Mouse (Mus musculus): ENCODE results near the gene Eif4a2.

Gene Eif4a2

DNA sequence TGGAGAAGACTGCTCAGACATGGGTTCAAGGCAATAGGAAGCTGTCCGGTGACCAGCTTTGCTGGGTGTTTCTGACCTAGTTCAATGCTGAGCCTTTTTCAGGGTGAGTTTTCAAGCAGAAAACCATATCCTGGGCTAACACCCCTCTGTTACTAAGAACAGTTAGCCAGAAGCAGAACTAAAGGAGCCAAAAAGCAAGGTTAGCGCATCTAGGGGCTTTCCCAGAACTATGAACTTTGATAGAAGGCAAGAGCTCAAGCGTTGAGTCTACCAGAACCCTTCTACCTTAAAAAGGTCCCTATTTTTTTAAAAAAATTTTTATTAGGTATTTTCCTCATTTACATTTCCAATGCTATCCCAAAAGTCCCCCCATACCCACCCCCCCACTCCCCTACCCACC, 33.7 kb downstream of the Eif4a2 start:
- no peak for DNase-seq (ENCODE audit: low read depth, low spot score)

DNA sequence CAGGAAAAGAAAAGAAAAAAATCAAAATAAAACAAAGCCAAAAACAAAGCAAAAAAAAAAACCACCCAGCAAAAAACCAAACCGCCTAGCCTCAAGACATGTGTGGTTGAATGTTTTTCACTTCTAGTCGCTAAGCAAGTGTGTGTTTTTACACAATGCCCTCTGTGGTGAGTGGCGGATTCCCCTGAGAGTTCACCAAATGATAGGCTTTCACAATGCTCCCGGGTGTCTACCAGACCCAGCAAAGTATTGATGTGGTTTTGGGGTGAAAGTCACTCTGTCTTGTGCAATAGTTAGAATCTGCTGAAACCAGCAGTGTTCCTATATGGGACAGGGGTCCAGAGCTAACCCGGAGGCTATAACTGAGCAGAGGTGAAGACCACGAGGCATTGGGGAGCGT, 37.1 kb downstream of the Eif4a2 start:
- DNase-seq (ENCODE audit: low read depth, low spot score): no peak

DNA sequence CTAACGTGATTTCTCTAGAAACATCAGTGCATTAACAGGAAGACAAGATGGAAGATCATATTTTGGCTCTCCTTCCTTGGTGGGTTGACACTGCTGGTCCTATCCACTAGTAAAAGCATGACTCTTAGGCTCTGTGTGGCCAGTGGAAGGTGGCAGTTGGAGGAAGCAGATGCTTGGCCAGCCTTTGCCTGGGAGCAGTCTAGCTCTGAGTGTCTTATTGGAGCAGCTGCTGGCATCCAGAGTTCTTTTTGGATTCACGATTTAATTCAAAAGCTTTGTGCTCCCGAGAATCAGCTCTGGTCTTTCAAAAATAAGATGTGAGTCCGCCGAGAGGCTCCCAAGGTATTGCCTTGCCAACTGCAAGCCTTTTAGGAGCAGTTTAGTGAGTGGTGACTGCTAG, 38.0 kb downstream of the Eif4a2 start:
- DNase-seq (ENCODE audit: low read depth, low spot score): no peak

DNA sequence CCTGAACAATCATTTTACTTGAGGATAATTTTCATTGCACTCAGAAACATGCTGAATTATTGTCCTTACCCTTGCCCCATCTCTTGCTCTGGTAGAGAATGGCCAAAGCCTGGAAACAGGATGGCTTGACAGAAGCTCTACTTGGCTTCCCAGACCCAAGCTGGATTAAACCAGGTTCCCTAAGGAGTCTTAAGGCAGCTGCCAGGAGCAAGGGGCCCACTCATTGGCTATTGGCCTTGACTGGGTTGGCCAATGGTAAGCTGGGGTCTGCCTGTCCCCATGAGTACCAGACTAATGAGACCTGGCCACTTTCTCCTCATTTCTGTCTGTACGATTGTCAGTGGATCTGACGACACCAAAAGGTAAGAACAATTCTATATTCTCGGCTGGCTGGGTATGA, 39.0 kb downstream of the Eif4a2 start, which contains the start of gene Adipoq:
Gene Adipoq (plus strand): TSS at position 257 of the 400 bp plus-strand sequence.
- no peak for DNase-seq (ENCODE audit: low read depth, low spot score)

DNA sequence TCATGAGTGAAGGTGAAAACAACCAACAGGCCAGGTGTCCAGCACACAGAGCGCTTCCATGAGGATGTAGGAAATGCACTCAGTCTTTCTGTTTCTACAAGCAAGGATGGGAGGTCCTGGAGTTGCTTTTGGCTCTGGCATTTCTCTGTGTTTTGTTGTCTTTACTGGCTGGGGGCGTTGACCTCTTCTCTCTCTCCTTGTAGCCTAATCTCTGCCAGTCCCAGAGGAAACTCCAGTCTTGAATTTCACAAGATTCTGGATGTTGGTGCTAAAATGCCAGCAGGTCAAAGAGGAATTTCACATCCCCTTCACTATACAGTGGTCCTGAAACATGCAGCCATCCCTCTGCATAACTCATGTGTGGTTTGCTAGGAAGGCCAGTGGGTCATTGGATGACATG, 41.7 kb downstream of the Eif4a2 start:
- no peak for DNase-seq (ENCODE audit: low read depth, low spot score)

DNA sequence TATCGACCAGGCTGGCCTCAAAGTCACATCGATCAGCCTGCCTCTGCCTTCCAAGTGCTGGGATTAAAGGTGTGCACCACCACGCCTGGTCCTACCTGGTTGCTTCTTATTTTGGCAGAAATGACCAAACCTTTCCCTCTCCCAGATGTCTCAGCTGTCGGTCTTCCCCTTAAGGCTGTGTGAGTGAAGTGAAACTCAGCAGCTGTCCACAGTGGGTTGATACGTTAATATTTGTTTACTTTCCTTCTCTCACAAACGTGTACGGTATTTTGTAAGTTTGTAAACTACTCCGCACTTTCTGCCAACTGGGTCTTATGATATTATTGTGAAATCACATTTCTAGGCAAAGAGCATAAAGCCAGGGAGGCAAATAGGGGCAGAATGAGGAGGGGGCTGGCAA, 42.2 kb downstream of the Eif4a2 start:
- DNase-seq (ENCODE audit: low read depth, low spot score): no peak

DNA sequence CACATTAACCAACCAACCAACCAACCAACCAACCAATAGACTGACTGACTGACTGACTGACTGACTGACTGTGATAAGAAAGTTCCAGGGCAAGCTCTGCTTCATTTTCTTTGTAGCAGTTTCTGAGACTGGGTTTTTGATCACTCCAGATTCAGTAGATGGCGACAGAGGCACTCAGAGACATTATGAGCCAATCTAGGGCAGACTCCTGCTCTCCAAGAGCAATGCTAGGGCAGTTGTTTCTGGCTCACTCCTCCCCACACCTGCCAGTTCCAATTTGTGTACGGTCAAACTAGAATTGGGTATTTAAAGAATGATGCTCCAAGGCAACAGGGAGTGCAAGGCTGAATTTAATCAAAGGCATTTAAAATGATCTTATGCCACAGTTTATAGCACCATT, 44.2 kb downstream of the Eif4a2 start:
- no peak for DNase-seq (ENCODE audit: low read depth, low spot score)

DNA sequence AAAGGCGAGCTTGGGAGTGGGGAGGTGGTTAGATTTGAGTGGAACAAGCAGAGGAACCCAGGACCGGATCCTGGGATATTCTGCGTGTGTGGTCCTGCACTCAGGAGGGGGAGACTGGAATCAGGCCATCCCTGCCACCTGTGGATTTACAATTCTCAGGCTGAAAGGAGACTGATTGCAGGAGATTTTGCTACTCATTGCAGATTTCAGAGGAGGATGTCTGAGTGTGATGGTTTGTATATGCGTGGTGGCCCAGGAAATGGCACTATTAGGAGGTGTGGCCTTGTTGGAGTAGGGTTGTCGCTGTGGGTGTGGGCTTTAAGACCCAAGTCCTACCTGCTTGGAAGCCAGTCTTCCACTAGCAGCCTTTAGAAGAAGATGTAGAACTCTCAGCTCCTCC, 47.0 kb downstream of the Eif4a2 start:
- no peak for DNase-seq (ENCODE audit: low read depth, low spot score)

DNA sequence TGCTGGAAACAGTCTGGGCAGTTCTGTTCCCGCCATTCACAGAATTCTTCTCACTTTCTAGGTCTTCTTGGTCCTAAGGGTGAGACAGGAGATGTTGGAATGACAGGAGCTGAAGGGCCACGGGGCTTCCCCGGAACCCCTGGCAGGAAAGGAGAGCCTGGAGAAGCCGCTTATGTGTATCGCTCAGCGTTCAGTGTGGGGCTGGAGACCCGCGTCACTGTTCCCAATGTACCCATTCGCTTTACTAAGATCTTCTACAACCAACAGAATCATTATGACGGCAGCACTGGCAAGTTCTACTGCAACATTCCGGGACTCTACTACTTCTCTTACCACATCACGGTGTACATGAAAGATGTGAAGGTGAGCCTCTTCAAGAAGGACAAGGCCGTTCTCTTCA, 49.8 kb downstream of the Eif4a2 start:
- no peak for DNase-seq (ENCODE audit: low read depth, low spot score)

DNA sequence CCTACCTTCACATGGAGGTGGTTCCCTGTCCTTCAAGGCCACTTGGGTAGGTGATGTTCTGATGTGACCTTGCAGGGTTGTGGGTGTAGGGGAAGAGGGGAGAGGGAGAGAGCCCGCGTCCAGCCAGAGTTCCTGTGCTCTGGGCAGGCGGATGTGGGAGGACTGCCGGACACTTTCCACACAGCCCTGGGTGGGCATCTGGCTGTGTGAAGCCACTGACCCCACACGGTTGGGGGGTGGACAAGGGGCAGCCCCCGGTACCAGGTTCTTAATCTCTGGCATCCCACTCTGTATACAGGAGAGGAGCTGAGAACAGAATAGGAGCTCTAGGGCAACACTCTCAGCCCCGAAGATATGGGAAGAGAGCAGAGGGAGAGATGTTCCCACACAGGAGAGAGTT, 51.0 kb downstream of the Eif4a2 start:
- no peak for DNase-seq (ENCODE audit: low read depth, low spot score)

DNA sequence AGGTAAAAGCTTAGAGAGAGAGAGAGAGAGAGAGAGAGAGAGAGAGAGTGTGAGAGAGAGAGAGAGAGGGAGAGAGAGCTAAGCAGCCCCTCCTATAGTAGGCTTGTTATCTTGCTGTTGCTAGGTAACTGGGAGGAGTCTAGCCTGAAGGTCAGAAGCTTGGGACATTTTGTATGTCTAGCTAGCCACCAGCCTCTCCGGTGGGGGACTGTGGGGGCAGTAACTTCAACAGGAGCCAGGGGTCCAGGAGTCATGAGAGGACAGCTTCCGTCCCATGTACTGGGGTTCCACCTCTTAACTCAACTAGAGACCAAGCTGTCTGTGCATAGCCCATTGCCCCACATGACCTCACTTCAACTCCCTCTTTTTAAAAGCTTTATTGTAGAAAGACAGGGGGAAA, 51.7 kb downstream of the Eif4a2 start:
- no peak for DNase-seq (ENCODE audit: low read depth, low spot score)

DNA sequence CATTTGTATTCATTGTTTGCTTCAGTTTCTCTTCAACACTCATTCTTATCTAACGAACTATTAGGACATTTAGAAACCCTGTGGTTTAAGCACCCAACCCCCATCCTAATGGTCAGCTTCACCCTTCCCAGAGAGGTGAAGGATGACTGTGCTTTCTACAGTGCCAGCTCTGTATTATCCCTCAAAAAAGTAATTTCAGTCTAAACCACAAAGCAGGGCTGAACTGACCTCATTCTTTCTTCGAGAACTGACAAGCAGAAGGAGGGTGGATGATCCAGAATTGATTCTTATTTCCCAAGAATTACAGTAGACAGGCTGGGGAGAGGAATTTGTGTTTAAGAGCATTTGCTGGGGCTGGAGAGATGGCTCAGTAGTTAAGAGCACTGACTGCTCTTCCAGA, 52.5 kb downstream of the Eif4a2 start:
- no peak for DNase-seq (ENCODE audit: low read depth, low spot score)

DNA sequence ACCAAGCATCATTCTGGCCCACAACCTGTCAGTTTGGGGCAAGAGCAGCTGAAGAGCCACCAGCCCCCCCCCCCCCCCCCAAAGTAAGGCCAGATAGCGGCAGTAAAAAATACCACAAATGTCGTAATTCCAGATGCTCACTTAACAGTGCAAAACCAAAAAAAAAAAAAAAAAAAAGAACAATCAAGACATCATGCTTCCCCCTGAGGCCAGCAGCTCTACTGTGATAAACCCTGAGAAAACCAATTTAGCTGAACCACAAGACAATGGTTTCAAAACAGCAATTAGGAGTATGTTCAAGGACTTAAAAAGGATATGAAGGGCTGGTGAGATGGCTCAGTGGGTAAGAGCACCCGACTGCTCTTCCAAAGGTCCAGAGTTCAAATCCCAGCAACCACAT, 54.9 kb downstream of the Eif4a2 start:
- no peak for DNase-seq (ENCODE audit: low read depth, low spot score)

Data from c-Kit-negative CD71-positive TER-119-positive erythroid progenitor cells, embryonic 14.5 days (primary cell).